Mouse (Mus musculus) urinary bladder, postnatal 14 days (tissue): ENCODE data around the gene A1bg.

Experiments
- DNase-seq: peaks from one replicate; pipeline ENCODE4 v3.0.0; 2021; ENCODE audit warnings: low spot score

A1bg gene

GRCm38 (mm10) chr15:60922912-60923311, at the start of gene A1bg:
Gene A1bg, minus strand, starts transcription at chr15:60923012.
- DNase-seq, result no peak

GRCm38 (mm10) chr15:60968549-60968861, 45.7 kb upstream of the A1bg start:
- DNase-seq, result no peak

GRCm38 (mm10) chr15:60967841-60968548, 45.2 kb upstream of the A1bg start:
- DNase-seq, result no peak

- peak; percentile 6 for DNase-seq
These were observed 2.9 kb upstream of the A1bg start for GRCm38 (mm10) chr15:60925686-60926085.

- no peak for DNase-seq
These were observed 18.8 kb downstream of the A1bg start for GRCm38 (mm10) chr15:60903763-60904697.

- no peak for DNase-seq
These were observed 24.4 kb downstream of the A1bg start for GRCm38 (mm10) chr15:60898187-60898965.

GRCm38 (mm10) chr15:60896040-60896439, 26.8 kb downstream of the A1bg start:
- DNase-seq, result no peak

- DNase-seq, result no peak
These were observed 29.8 kb downstream of the A1bg start for GRCm38 (mm10) chr15:60892976-60893463.

- no peak for DNase-seq
These were observed 34.1 kb downstream of the A1bg start for GRCm38 (mm10) chr15:60888724-60889123.

GRCm38 (mm10) chr15:60875721-60876120, 47.1 kb downstream of the A1bg start:
- no peak for DNase-seq

GRCm38 (mm10) chr15:60862417-60862816, 60.4 kb downstream of the A1bg start:
- no peak for DNase-seq

- DNase-seq, result no peak
These were observed 67.7 kb downstream of the A1bg start for GRCm38 (mm10) chr15:60855112-60855511.

GRCm38 (mm10) chr15:60854151-60854550, 68.7 kb downstream of the A1bg start:
- DNase-seq, result no peak

- DNase-seq, result peak; percentile 40
These were observed 69.4 kb downstream of the A1bg start, which contains the start of gene Fam84b for GRCm38 (mm10) chr15:60853231-60853999. Gene Fam84b, minus strand, starts transcription at chr15:60853778.

GRCm38 (mm10) chr15:60848630-60849029, 74.2 kb downstream of the A1bg start:
- DNase-seq, result no peak
